Mouse (Mus musculus) c-Kit-positive CD71-positive TER-119-positive erythroid progenitor cells, embryonic 14.5 days (primary cell): ENCODE measurements around the gene Mfap1a.
"Not testable (repeated sequence)": the region's sequence is repeated elsewhere in the genome, so short reads cannot be mapped to it uniquely, and the experiment has no call there.

Experiments used
- DNase-seq: peaks from one replicate; pipeline ENCODE4 v3.0.0-alpha.2; 2013; ENCODE audit warnings: low spot score

Mfap1a gene

GRCm38 (mm10) chr2:121505942-121506882 is at the start of gene Mfap1a, which contains the start of gene Wdr76:
Mfap1a (minus strand) TSS chr2:121506665.
Wdr76 (plus strand) TSS chr2:121506723.
- peak; percentile 91 for DNase-seq

- no peak for DNase-seq
Observed at GRCm38 (mm10) chr2:121551271-121551670, 44.8 kb upstream of the Mfap1a start.

- no peak for DNase-seq
Observed at GRCm38 (mm10) chr2:121549630-121550029, 43.2 kb upstream of the Mfap1a start.

GRCm38 (mm10) chr2:121544829-121545228 is 38.4 kb upstream of the Mfap1a start:
- no peak for DNase-seq

GRCm38 (mm10) chr2:121525056-121525455 is 18.6 kb upstream of the Mfap1a start:
- DNase-seq: no peak

GRCm38 (mm10) chr2:121522830-121523229 is 16.4 kb upstream of the Mfap1a start:
- not testable (repeated sequence) for DNase-seq

GRCm38 (mm10) chr2:121522006-121522405 is 15.5 kb upstream of the Mfap1a start:
- peak; percentile 48 for DNase-seq

- DNase-seq: not testable (repeated sequence)
Observed at GRCm38 (mm10) chr2:121518711-121519110, 12.2 kb upstream of the Mfap1a start.

GRCm38 (mm10) chr2:121518106-121518505 is 11.6 kb upstream of the Mfap1a start:
- DNase-seq: no peak

- DNase-seq: no peak
Observed at GRCm38 (mm10) chr2:121514211-121514610, 7.7 kb upstream of the Mfap1a start.

- not testable (repeated sequence) for DNase-seq
Observed at GRCm38 (mm10) chr2:121512991-121513765, 6.7 kb upstream of the Mfap1a start.

GRCm38 (mm10) chr2:121511401-121511800 is 4.9 kb upstream of the Mfap1a start:
- no peak for DNase-seq

GRCm38 (mm10) chr2:121509584-121509983 is 3.1 kb upstream of the Mfap1a start:
- DNase-seq: peak; percentile 75

GRCm38 (mm10) chr2:121507951-121508330 is 1.5 kb upstream of the Mfap1a start:
- DNase-seq: no peak

GRCm38 (mm10) chr2:121507173-121507950 is 897 bp upstream of the Mfap1a start:
- DNase-seq: no peak

GRCm38 (mm10) chr2:121501550-121501949 is 4.9 kb downstream of the Mfap1a start:
- not testable (repeated sequence) for DNase-seq

- DNase-seq: not testable (repeated sequence)
Observed at GRCm38 (mm10) chr2:121484403-121484802, 22.1 kb downstream of the Mfap1a start.

GRCm38 (mm10) chr2:121483576-121483975 is 22.9 kb downstream of the Mfap1a start:
- DNase-seq: no peak

- DNase-seq: not testable (repeated sequence)
Observed at GRCm38 (mm10) chr2:121480916-121481315, 25.5 kb downstream of the Mfap1a start.

- peak; percentile 33 for DNase-seq
Observed at GRCm38 (mm10) chr2:121480498-121480897, 26.0 kb downstream of the Mfap1a start.

GRCm38 (mm10) chr2:121477491-121478266 is 28.8 kb downstream of the Mfap1a start:
- no peak for DNase-seq
